Mouse (Mus musculus) MEL (cell line): Measurements from ENCODE around the gene Ubtd2. TPM values are rescaled to one million over a fixed set of nuclear protein-coding genes. Genes with fewer than 3 reads are reported as not detected.
A peak's percentile ranks its signal among the peaks of the same experiment; 100 is the strongest.

Experiments used
- DNase-seq: peaks from one replicate; pipeline ENCODE4 v3.0.0; 2011; ENCODE audit warnings: low read depth, low spot score
- H3K27ac ChIP-seq: 2 replicates; pipeline ENCODE4 v1.5.1; 2012; ENCODE audit warnings: low read depth, mild to moderate bottlenecking, control low read depth, low read length, moderate library complexity; ENCODE audit not compliant: control insufficient read depth
- H3K27me3 ChIP-seq, 2 experiments: fragments of 150-350 bp in 1 of 2; sonication (generic) in 1 of 2; 2 replicates each; pipeline ENCODE4 v1.6.1; 2012; ENCODE audit warnings: low read length in 2 of 2, mild to moderate bottlenecking in 2 of 2, improper control_type of control experiment in 1 of 2, moderate library complexity in 1 of 2; ENCODE audit not compliant: insufficient read depth in 2 of 2, control insufficient read depth in 1 of 2
- H3K36me3 ChIP-seq, 2 experiments: 2 replicates each; pipeline ENCODE4 v1.6.1; 2012 to 2014; ENCODE audit warnings: low read length in 2 of 2, improper control_type of control experiment in 1 of 2, inconsistent platforms in 1 of 2, mild to moderate bottlenecking in 1 of 2; ENCODE audit not compliant: insufficient read depth in 2 of 2, control insufficient read depth in 1 of 2
- H3K4me1 ChIP-seq, 2 experiments: fragments of 150-350 bp in 1 of 2; sonication (generic) in 1 of 2; 2 replicates each; pipeline ENCODE4 v1.6.1; 2012; ENCODE audit warnings: low read length in 2 of 2, improper control_type of control experiment in 1 of 2, mild to moderate bottlenecking in 1 of 2; ENCODE audit not compliant: insufficient read depth in 2 of 2, control insufficient read depth in 1 of 2
- H3K4me3 ChIP-seq, 2 experiments: fragments of 150-350 bp in 1 of 2; sonication (generic) in 1 of 2; 2 replicates each; pipeline ENCODE4 v1.5.1; 2012; ENCODE audit warnings: low read depth in 2 of 2, low read length in 2 of 2, mild to moderate bottlenecking in 2 of 2, moderate library complexity in 2 of 2, control low read depth in 1 of 2, improper control_type of control experiment in 1 of 2; ENCODE audit not compliant: control insufficient read depth in 1 of 2, insufficient read depth in 1 of 2
- H3K79me2 ChIP-seq: 2 replicates; pipeline ENCODE4 v1.6.1; 2012; ENCODE audit warnings: mild to moderate bottlenecking, low read length, moderate library complexity; ENCODE audit not compliant: control insufficient read depth, poor library complexity, insufficient read depth
- H3K9ac ChIP-seq: 2 replicates; pipeline ENCODE4 v1.6.1; 2012; ENCODE audit warnings: low read depth, mild to moderate bottlenecking, control low read depth, low read length, moderate library complexity; ENCODE audit not compliant: control insufficient read depth, poor library complexity, severe bottlenecking
- H3K9me3 ChIP-seq: fragments of 150-350 bp; sonication (generic); replicated peaks from 2 replicates; pipeline ENCODE4 v1.6.1; 2012; ENCODE audit warnings: mild to moderate bottlenecking, low read length, improper control_type of control experiment, moderate library complexity; ENCODE audit not compliant: insufficient read depth
- CHD1 ChIP-seq: IDR thresholded peaks from 2 replicates; pipeline ENCODE4 v1.6.1; 2012; ENCODE audit warnings: low read depth, mild to moderate bottlenecking, inconsistent platforms, low read length, improper control_type of control experiment
- CTCF ChIP-seq, 3 experiments: IDR thresholded peaks in 2 of 3; conservative IDR thresholded peaks in 1 of 3; 2 replicates each; pipeline ENCODE4 v1.5.1; 2011 to 2012; ENCODE audit warnings: low read length in 3 of 3, low read depth in 2 of 3, mild to moderate bottlenecking in 2 of 3, improper control_type of control experiment in 1 of 3, inconsistent platforms in 1 of 3, mixed read lengths in 1 of 3, moderate library complexity in 1 of 3; ENCODE audit not compliant: control insufficient read depth in 1 of 3, insufficient read depth in 1 of 3, poor library complexity in 1 of 3, severe bottlenecking in 1 of 3
- ELF1 ChIP-seq: IDR thresholded peaks from 2 replicates; pipeline ENCODE4 v1.6.1; 2014; ENCODE audit warnings: low read depth, mild to moderate bottlenecking, inconsistent platforms, low read length, improper control_type of control experiment, moderate library complexity
- EP300 ChIP-seq, 2 experiments: IDR thresholded peaks; 2 replicates each; pipeline ENCODE4 v1.6.1; 2011; ENCODE audit warnings: improper control_type of control experiment in 2 of 2, low read length in 2 of 2, low read depth in 1 of 2, mild to moderate bottlenecking in 1 of 2
- GABPA ChIP-seq: IDR thresholded peaks from 2 replicates; pipeline ENCODE4 v1.6.1; 2012; ENCODE audit warnings: low read depth, mild to moderate bottlenecking, inconsistent platforms, low read length, improper control_type of control experiment, moderate library complexity
- HCFC1 ChIP-seq: IDR thresholded peaks from 2 replicates; pipeline ENCODE4 v1.6.1; 2012; ENCODE audit warnings: low read depth, mild to moderate bottlenecking, inconsistent platforms, low read length, improper control_type of control experiment, moderate library complexity
- MAX ChIP-seq: IDR thresholded peaks from 2 replicates; pipeline ENCODE4 v1.6.1; 2011; ENCODE audit warnings: low read length, improper control_type of control experiment
- MAZ ChIP-seq: IDR thresholded peaks from 2 replicates; pipeline ENCODE4 v1.6.1; 2012; ENCODE audit warnings: low read depth, mild to moderate bottlenecking, inconsistent platforms, low read length, improper control_type of control experiment
- MXI1 ChIP-seq: IDR thresholded peaks from 2 replicates; pipeline ENCODE4 v1.6.1; 2011; ENCODE audit warnings: mild to moderate bottlenecking, low read depth, low read length, improper control_type of control experiment
- MYC ChIP-seq: IDR thresholded peaks from 2 replicates; pipeline ENCODE4 v1.6.1; 2011; ENCODE audit warnings: low read depth, mild to moderate bottlenecking, low read length, improper control_type of control experiment, moderate library complexity
- NELFE ChIP-seq: IDR thresholded peaks from 2 replicates; pipeline ENCODE4 v1.6.1; 2011; ENCODE audit warnings: low read depth, low read length, improper control_type of control experiment
- POLR2A ChIP-seq, 2 experiments: IDR thresholded peaks; 2 replicates each; pipeline ENCODE4 v1.6.1; 2011 to 2012; ENCODE audit warnings: low read length in 2 of 2, mild to moderate bottlenecking in 2 of 2, control low read depth in 1 of 2, improper control_type of control experiment in 1 of 2, low read depth in 1 of 2, moderate library complexity in 1 of 2; ENCODE audit not compliant: control insufficient read depth in 1 of 2, insufficient read depth in 1 of 2, poor library complexity in 1 of 2
- POLR2AphosphoS5 ChIP-seq: IDR thresholded peaks from 2 replicates; pipeline ENCODE4 v1.6.1; 2012; ENCODE audit warnings: low read depth, borderline replicate concordance, mild to moderate bottlenecking, inconsistent platforms, low read length, moderate library complexity, mixed read lengths
- RAD21 ChIP-seq: IDR thresholded peaks from 2 replicates; pipeline ENCODE4 v1.6.1; 2011; ENCODE audit warnings: mild to moderate bottlenecking, low read depth, low read length, improper control_type of control experiment
- SIN3A ChIP-seq: IDR thresholded peaks from 2 replicates; pipeline ENCODE4 v1.6.1; 2012; ENCODE audit warnings: low read length, improper control_type of control experiment, inconsistent platforms
- SMC3 ChIP-seq: IDR thresholded peaks from 2 replicates; pipeline ENCODE4 v1.6.1; 2011; ENCODE audit warnings: low read depth, low read length, improper control_type of control experiment
- TAL1 ChIP-seq: IDR thresholded peaks from 2 replicates; pipeline ENCODE4 v1.6.1; 2012; ENCODE audit warnings: mild to moderate bottlenecking, inconsistent platforms, low read length, moderate library complexity, mixed read lengths
- TBP ChIP-seq: IDR thresholded peaks from 2 replicates; pipeline ENCODE4 v1.8.0; 2011; ENCODE audit warnings: low read depth, low read length, improper control_type of control experiment
- TCF12 ChIP-seq: IDR thresholded peaks from 2 replicates; pipeline ENCODE4 v1.6.1; 2014; ENCODE audit warnings: low read depth, mild to moderate bottlenecking, inconsistent platforms, low read length, improper control_type of control experiment, moderate library complexity
- UBTF ChIP-seq: IDR thresholded peaks from 2 replicates; pipeline ENCODE4 v1.6.1; 2012; ENCODE audit warnings: low read depth, mild to moderate bottlenecking, inconsistent platforms, low read length, improper control_type of control experiment, moderate library complexity, borderline replicate concordance; ENCODE audit not compliant: insufficient read depth
- USF1 ChIP-seq: IDR thresholded peaks from 2 replicates; pipeline ENCODE4 v1.6.1; 2014; ENCODE audit warnings: low read depth, mild to moderate bottlenecking, inconsistent platforms, low read length, improper control_type of control experiment, moderate library complexity
- ZC3H11A ChIP-seq: IDR thresholded peaks from 2 replicates; pipeline ENCODE4 v1.6.1; 2012; ENCODE audit warnings: low read depth, mild to moderate bottlenecking, inconsistent platforms, low read length, improper control_type of control experiment
- ZKSCAN1 ChIP-seq: IDR thresholded peaks from 2 replicates; pipeline ENCODE4 v1.6.1; 2012; ENCODE audit warnings: low read depth, mild to moderate bottlenecking, inconsistent platforms, low read length, improper control_type of control experiment, moderate library complexity
- ZNF384 ChIP-seq: IDR thresholded peaks from 2 replicates; pipeline ENCODE4 v1.6.1; 2012; ENCODE audit warnings: low read depth, mild to moderate bottlenecking, inconsistent platforms, low read length, improper control_type of control experiment
- polyA plus RNA-seq, 2 experiments: library from polyadenylated mRNA; stranded (reverse) in 1 of 2; unstranded in 1 of 2; fragments of >175 nt in 1 of 2; fragments of >200 nt in 1 of 2; gene quantifications; 2 replicates each; pipeline versions ENCODE4 v1.2.1 to v1.2.4; 2012; ENCODE audit warnings: low replicate concordance in 2 of 2, low read depth in 1 of 2; ENCODE audit not compliant: insufficient read length in 2 of 2, insufficient read depth in 1 of 2, missing spikeins in 1 of 2
- total RNA-seq: library from RNA; depleted of rRNA; stranded (reverse); fragments of 300-350 nt; gene quantifications from 2 replicates; pipeline ENCODE4 v1.2.3, GENCODE M21; 2012

The Ubtd2 gene
- total and polyA plus RNA-seq, 3 experiments: 25.7 to 28.7 TPM; not detected in 1

DNA sequence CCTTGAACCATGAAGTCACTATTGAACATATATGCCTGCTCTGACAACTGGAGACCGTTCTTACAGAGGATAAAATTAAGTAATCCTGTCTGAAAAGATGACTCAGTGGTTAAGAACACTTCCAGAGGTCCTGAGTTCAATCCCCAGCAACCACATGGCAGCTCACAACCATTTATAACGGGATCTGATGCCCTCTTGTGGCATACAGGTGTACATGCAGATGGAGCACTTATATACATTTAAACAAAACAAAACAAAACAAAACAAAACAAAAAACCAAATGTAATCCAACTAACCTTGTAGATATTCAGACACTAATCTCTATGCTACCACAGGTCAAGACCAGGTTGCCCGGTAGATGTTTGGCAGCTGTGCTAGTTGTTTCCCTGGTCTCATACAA is 32.3 kb downstream of the Ubtd2 start (continued):
- TF ChIP-seq ZNF384 (no peak), POLR2A (IDR thresholded peaks at IDR 0.05; ENCODE audit: control insufficient read depth in 1 of 2, insufficient read depth in 1 of 2, low read depth in 1 of 2, low read length in 2 of 2, poor library complexity in 1 of 2) (no peak), HCFC1 (no peak), TBP (no peak), UBTF (no peak), ZKSCAN1 (no peak), MAX (no peak), SMC3 (peak; percentile 68), ZC3H11A (peak; percentile 24; the same call in 1 of the 2 replicates), RAD21 (peak; percentile 57), CTCF (IDR thresholded peaks at IDR 0.05 in 2 of 3, conservative IDR thresholded peaks at IDR 0.05 in 1 of 3; ENCODE audit: control insufficient read depth in 1 of 3, insufficient read depth in 1 of 3, low read depth in 2 of 3, low read length in 3 of 3, poor library complexity in 1 of 3, severe bottlenecking in 1 of 3) (peak; percentile 36 to 70 (median 61); a peak in 5 of 6 replicates), EP300 (IDR thresholded peaks at IDR 0.05; ENCODE audit: low read depth in 1 of 2, low read length in 2 of 2) (no peak), MXI1 (no peak)

DNA sequence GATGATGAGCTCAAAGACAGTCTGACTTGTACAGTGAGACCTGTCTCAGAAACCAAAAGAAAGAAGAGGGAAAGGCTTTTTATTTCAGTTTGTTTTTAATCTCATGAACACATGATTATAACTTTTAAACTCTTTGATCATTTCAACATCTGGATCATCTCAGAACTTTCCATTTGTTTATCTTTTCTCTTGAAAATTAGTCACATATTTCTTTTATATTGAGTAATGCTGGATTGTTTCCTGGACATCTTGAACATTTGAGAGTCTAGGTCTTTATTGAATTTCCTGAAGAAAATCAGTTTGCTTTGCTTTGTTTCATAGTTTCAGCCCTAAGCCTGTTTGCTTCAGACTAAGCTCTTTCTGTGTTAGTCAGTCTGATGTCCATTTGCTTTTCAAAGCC is 33.2 kb downstream of the Ubtd2 start:
- DNase-seq: no peak
- no peaks in the 10 kb centered on the region for H3K9me3 ChIP-seq
- peak overlapping the region; percentile 37; the same call in 1 of the 2 replicates for H3K27ac ChIP-seq
- H3K9ac ChIP-seq: peak overlapping the region; percentile 23
- no peaks in the 10 kb centered on the region for H3K27me3 ChIP-seq
- peaks cover 0 to 50% of the 10 kb centered on the region in 2 experiments; a peak in 2 of 4 replicates for H3K36me3 ChIP-seq
- H3K79me2 ChIP-seq: peaks cover 2% of the 10 kb centered on the region; the same call in 1 of the 2 replicates
- peaks cover 22 to 35% of the 10 kb centered on the region in 2 experiments for H3K4me1 ChIP-seq
- TF ChIP-seq TAL1 (no peak), CHD1 (no peak), GABPA (no peak), MYC (no peak), SIN3A (no peak), POLR2AphosphoS5 (no peak), POLR2A (IDR thresholded peaks at IDR 0.05; ENCODE audit: control insufficient read depth in 1 of 2, insufficient read depth in 1 of 2, low read depth in 1 of 2, low read length in 2 of 2, poor library complexity in 1 of 2) (no peak), TCF12 (no peak), RAD21 (no peak), NELFE (no peak), SMC3 (no peak), USF1 (no peak), ELF1 (no peak), MAZ (no peak)
- no peak overlapping the region for H3K4me3 ChIP-seq
